Mouse (Mus musculus) left cerebral cortex, adult 8-10 months (tissue): ENCODE results near the gene Lcn8. TPM values are rescaled to one million over a fixed set of nuclear protein-coding genes. Genes with fewer than 3 reads are reported as not detected.
"Not testable (repeated sequence)": the region's sequence is repeated elsewhere in the genome, so short reads cannot be mapped to it uniquely, and the experiment has no call there.

Source experiments
- DNase-seq, 2 experiments: peaks; one replicate each; pipeline ENCODE4 v3.0.0; 2022; ENCODE audit warnings: low spot score in 2 of 2
- total RNA-seq, 4 experiments: library from RNA; stranded (reverse); gene quantifications; 2 replicates each; pipeline ENCODE4 v1.2.4; 2022

Lcn8 gene
- total RNA-seq, 4 experiments from 2014 or later, result not detected

DNA sequence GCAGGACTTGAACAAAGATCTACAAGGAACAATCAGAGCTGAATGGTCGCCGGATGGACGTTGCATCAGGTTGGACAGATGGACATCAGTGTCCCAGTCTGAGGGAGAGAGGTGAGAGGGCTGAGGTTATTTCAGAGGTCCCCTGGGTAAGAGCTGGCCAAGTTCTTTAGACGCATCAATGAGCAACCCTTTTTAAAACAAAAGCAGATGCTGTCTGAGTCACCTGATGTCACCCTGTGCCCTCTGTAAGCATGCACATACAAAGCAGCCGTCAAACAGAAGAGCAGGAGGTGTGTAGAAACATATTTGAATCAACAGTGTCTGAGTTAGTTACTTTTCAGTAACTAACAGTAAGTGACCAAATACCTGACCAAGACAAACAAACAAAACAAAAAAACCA, 11.2 kb downstream of the Lcn8 start:
- no peak for DNase-seq

DNA sequence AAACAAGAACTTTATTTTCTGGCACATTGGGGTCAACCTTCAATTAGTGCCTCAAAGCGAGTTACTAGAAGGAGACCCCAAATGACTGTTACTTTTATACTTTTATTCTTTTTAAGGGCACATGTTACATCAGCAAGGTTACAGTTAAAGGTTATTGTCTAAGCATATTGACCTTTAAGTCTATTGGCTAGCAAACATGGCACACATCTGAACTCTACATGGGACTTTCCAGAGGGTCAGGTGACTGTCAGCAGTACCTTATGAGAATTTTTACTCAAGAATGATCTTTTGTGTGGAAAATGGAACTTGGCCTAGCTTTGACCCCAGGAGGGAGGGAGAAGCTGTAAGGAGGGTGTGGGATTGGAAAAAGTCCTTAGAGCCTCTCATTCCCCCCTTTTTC, 13.6 kb downstream of the Lcn8 start:
- no peak for DNase-seq

DNA sequence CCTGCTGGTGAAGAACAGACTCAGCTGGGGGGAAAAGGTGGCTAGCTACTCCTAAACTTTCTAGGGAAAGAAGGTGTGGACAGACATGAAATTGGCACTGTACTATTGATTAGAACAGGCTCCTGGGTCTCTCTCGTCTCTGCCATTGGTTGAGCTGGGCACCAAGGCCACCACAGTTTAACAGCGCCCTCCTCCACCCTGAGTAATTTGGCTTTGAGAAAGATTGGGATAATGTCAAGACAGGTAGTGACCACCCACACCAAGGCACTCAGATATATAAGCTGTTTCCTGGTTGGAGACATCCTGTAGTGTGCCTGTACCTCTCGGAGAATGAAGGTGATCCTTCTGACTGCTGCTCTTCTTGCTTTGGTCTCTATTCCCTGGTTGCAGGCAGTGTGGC, 23.6 kb downstream of the Lcn8 start, which contains the start of gene Lcn6:
TSS of gene Lcn6 (plus strand) at position 301 of the 400 bp plus-strand sequence.
- no peak for DNase-seq

DNA sequence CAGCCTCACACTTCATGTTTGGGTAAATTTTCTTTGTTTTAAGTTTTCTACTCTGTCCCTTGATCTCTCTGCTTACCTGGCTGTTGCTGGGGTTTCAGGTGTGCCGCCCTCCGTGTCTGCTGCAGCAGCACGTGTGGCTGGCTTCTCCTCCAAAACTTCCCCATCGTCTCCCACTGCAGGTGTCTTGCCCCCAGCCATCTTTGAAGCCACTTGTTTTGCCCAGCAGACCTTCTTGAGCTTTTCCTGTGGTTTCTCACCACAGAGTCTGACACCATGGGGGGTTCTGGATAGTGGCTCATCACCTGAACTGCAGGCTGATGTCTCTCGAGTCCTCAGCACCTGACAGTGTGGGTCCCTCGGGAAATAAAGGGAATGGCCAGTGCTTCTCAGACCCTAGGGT, 26.6 kb downstream of the Lcn8 start:
- no peak for DNase-seq

DNA sequence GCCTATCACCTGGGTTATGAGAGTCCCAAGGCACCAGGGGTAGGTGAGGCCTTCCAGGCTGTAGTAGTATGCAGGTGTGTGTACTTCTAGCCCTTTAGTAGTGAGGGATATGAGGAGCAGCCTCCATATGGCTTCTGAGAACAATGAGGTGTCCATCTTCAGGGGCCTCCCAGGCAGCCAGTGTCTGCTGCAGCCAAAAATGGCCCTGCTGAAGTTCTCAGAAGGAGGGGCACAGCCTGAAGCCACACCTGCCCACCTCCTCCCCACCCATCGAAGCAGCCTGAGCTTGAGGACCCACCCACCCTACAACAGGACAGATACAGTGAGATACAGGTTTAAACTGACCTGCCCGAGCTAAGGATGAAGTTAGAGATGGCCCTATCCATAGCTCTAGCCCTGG, 29.5 kb downstream of the Lcn8 start, which contains the start of gene Lcn10:
TSS of gene Lcn10 (plus strand) at position 301 of the 400 bp plus-strand sequence.
- DNase-seq, result no peak

DNA sequence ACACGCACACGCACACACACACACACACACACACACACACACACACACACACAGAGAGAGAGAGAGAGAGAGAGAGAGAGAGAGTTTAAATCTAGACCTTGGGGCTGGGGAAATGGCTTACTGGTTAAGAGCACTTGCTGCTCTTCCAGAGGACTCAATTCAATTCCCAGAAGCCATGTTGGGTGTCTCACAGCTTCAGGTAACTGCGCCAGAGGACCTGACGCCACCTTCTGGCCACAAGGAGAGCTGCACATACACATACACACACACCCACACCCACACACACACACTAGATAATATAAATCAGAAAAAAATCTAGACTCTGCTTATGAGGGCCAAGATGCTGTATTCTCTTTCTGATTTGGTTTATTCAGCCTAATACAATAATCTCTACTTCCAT, 34.0 kb downstream of the Lcn8 start:
- no peak for DNase-seq

DNA sequence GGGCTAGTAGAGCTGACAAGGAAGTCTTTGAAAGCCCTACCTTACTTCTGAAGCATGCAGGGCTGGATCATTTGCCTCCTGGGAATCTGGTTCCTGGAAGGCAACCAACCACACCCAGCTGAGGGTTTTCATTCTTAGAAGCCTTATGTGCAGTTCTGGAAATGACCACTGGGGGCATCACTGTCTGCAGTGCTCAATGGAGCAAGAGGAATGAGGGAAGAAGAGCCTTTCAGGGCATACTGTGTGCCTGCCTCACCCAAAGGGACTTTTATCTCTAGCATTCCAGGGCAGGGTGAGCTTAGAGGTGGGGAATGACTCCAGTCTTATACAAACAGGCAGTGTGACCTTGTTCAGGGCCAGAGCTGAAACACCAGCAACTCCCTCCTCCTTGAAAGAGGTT, 41.7 kb downstream of the Lcn8 start:
- DNase-seq, result peak in 1 of 2 experiments; percentile 30

DNA sequence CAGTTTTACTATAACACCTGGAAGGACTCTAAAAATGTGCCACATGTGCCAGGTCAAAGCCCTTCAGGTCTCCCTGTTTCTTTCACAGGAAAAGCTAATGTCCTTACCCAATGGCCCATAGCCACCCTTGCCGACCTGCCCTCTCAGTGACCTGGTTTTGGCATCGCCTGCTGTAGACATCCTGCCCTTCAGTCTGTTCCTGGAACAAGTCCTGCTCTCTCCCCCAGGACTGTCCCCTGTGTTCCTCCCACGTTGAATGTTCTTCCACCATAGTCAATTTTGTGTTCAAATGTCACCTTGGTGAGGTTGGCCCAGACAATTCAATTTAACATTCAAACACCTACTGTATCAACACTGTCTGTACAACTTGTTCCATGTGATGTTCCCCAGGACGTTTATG, 44.0 kb downstream of the Lcn8 start:
- no peak for DNase-seq

DNA sequence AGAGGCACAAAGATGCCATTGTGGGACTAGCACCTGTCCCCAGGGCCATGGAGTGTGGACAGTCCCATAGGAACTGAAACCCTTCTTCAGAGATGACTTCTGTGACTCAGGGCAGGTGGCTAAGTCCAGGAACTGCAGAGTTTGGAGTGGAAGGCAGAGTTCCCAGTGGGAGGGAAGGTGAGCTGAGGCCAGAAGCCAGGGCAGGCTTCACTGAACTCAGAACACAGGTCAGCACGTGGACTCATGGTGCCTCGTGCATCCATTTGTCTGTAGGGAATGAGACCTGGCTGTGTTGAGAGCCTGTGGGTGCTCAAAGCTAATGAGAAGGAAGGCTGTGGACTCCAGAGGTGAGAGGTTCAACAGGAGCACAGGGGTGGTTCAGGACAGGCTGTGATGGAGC, 45.8 kb downstream of the Lcn8 start:
- no peak for DNase-seq

DNA sequence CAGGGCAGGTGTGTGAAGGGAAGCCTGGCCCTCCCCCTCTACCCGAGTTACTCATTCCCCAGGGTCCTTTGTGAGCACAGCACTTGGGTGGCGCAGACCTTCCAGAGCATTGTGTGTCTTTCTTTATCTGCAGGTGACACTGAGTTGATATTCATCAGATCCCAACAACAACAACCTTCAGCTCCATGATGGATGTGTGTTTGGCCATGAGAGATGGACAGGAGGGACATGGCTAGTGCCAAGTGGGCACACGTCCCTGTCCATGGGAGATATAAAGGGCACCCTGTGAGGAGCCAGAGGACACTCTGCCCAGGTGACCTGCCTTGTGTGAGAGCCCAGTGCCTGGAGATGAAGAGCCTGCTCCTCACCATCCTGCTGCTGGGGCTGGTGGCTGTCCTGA, 46.8 kb downstream of the Lcn8 start, which contains the start of gene Obp2a:
TSS of gene Obp2a (plus strand) at position 301 of the 400 bp plus-strand sequence.
- DNase-seq, result not testable (repeated sequence)

DNA sequence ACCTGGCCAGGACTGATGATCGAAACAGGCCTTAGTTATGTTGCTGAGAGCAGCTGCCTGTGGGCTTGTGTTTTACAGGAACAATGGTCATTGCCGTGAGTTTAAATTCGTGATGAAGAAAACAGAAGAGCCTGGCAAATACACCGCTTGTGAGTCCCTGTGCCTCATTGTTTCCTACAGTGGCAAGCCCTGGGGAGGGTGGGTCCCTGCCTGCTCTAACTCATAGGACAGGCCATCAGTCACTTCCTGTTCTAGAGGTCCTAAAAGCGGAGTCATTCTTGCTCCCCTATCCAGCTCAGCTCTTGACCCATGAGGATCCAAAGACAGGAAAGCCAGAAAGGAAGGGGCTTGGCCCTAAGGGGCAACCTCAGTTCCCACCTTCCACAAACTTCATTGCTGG, 48.1 kb downstream of the Lcn8 start:
- DNase-seq, result no peak

DNA sequence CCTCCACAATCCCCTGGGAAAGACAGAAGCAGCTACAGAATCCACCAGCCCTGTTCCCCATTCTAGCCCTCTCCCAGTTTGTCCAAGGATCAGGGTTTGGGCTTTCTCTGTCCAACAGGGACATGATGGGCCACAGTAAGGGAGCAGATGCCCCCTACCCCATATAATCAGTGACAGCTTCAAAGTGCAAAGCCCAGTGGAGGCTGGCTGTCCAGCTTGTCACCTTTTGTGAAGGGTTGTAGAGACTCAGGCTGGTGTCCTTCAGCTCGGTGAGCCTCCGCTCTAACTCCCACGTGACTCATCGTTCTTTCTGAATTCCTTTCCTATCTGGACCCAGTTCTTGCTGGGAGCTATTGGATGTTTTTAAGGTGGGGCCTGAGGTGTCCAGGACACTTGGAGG, 50.8 kb downstream of the Lcn8 start:
- DNase-seq, result no peak

Other genes starting within 250 kb of the Lcn8 start
- under 1 TPM in 2 of 4 experiments, not detected in 2; 0.40 to 0.84 TPM for gene Fut7, start 229.9 kb upstream of the Lcn8 start, total RNA-seq
- gene Abca2, start 224.4 kb upstream of the Lcn8 start, total RNA-seq, result 100 to 1,000 TPM; 176 to 185 (median 183) TPM
- gene Clic3, start 196.3 kb upstream of the Lcn8 start, total RNA-seq, result 1 to 10 TPM in 2 of 4 experiments, not detected in 2; 1.2 to 1.6 TPM
- gene Paxx, start 192.0 kb upstream of the Lcn8 start, total RNA-seq, result 10 to 100 TPM; 67.2 to 88.0 (median 78.1) TPM
- gene Ptgds, start 183.1 kb upstream of the Lcn8 start, total RNA-seq, result 1,000 to 10,000 TPM; 1,862 to 2,386 (median 2,226) TPM
- not detected for gene Lcn12, start 159.2 kb upstream of the Lcn8 start, total RNA-seq
- gene Fbxw5, start 152.4 kb upstream of the Lcn8 start, total RNA-seq, result 100 to 1,000 TPM; 105 to 121 (median 113) TPM
- 1 to 10 TPM in 3 of 4 experiments, under 1 TPM in 1; 0.86 to 1.9 (median 1.6) TPM for gene C8g, start 151.4 kb upstream of the Lcn8 start, total RNA-seq
- 10 to 100 TPM; 10.3 to 11.9 (median 10.4) TPM for gene Traf2, start 106.2 kb upstream of the Lcn8 start, total RNA-seq
- 100 to 1,000 TPM; 123 to 209 (median 170) TPM for gene Edf1, start 95.3 kb upstream of the Lcn8 start, total RNA-seq
- gene Mamdc4, start 78.3 kb upstream of the Lcn8 start, total RNA-seq, result 1 to 10 TPM in 3 of 4 experiments, under 1 TPM in 1; 0.46 to 3.1 (median 1.7) TPM
- gene Phpt1, start 77.9 kb upstream of the Lcn8 start, total RNA-seq, result 10 to 100 TPM; 57.8 to 72.0 (median 64.7) TPM
- gene Ajm1, start 71.4 kb upstream of the Lcn8 start, total RNA-seq, result 10 to 100 TPM; 86.8 to 96.3 (median 92.7) TPM
- gene Rabl6, start 44.6 kb upstream of the Lcn8 start, total RNA-seq, result 100 to 1,000 TPM; 135 to 160 (median 145) TPM
- gene Ccdc183, start 35.4 kb upstream of the Lcn8 start, total RNA-seq, result not detected
- gene Tmem141, start 31.1 kb upstream of the Lcn8 start, total RNA-seq, result 10 to 100 TPM; 21.0 to 30.4 (median 22.8) TPM
- 1 to 10 TPM in 2 of 4 experiments, under 1 TPM in 2; 0.46 to 1.2 (median 0.80) TPM for gene Fcna, start 25.1 kb upstream of the Lcn8 start, total RNA-seq
- gene Lcn5, start 4.8 kb downstream of the Lcn8 start, total RNA-seq, result not detected
- not detected for gene Lcn6, start 23.7 kb downstream of the Lcn8 start, total RNA-seq
- gene Lcn10, start 29.6 kb downstream of the Lcn8 start, total RNA-seq, result not detected
- gene Obp2a, start 46.9 kb downstream of the Lcn8 start, total RNA-seq, result not detected
- gene Bmyc, start 53.6 kb downstream of the Lcn8 start, total RNA-seq, result 100 to 1,000 TPM in 2 of 4 experiments, 10 to 100 TPM in 2; 86.5 to 102 (median 95.1) TPM
- gene Obp2b, start 83.9 kb downstream of the Lcn8 start, total RNA-seq, result under 1 TPM in 2 of 4 experiments, not detected in 2; 0.72 to 0.74 TPM
- not detected for gene Lcn3, start 112.4 kb downstream of the Lcn8 start, total RNA-seq
- gene Lcn11, start 123.9 kb downstream of the Lcn8 start, total RNA-seq, result not detected
- gene Gm13539, start 129.1 kb downstream of the Lcn8 start, total RNA-seq, result not detected
- gene Glt6d1, start 162.7 kb downstream of the Lcn8 start, total RNA-seq, result not detected
- not detected for gene Lcn9, start 170.0 kb downstream of the Lcn8 start, total RNA-seq
- not detected for gene Sohlh1, start 194.1 kb downstream of the Lcn8 start, total RNA-seq
- gene Kcnt1, start 210.6 kb downstream of the Lcn8 start, total RNA-seq, result 100 to 1,000 TPM; 132 to 138 (median 136) TPM